Mouse (Mus musculus): ENCODE measurements at regions not wholly inside any gene's neighbourhood (a gene's known extent, or its start where the extent isn't known, plus 50 kb on each side); places are given as distances from the start of the nearest gene placed in this dataset.

- TF ChIP-seq POLR2A (IDR thresholded peaks at IDR 0.05; ENCODE audit: insufficient read depth, low read depth, low read length) (no peak), CTCF (IDR thresholded peaks at IDR 0.05) (no peak), EP300 (IDR thresholded peaks at IDR 0.05; ENCODE audit: insufficient read depth, low read depth, low read length) (no peak)
Observed at GRCm38 (mm10) chr2:3964351-3964750, 53.2 kb upstream of the Frmd4a start.
